Mouse (Mus musculus) liver, embryonic 14 days (tissue): ENCODE measurements around the gene Pls1. TPM values are rescaled to one million over a fixed set of nuclear protein-coding genes. Genes with fewer than 3 reads are reported as not detected.

Experiments used
- polyA plus RNA-seq: library from polyadenylated mRNA; depleted of rRNA; stranded (reverse); fragments of >200 nt; gene quantifications from 2 replicates; pipeline ENCODE4 v1.2.3, GENCODE M21; 2012; rRNA removed

Pls1 gene
- polyA plus RNA-seq = 3.0 and 4.2 TPM in 2 replicates

DNA sequence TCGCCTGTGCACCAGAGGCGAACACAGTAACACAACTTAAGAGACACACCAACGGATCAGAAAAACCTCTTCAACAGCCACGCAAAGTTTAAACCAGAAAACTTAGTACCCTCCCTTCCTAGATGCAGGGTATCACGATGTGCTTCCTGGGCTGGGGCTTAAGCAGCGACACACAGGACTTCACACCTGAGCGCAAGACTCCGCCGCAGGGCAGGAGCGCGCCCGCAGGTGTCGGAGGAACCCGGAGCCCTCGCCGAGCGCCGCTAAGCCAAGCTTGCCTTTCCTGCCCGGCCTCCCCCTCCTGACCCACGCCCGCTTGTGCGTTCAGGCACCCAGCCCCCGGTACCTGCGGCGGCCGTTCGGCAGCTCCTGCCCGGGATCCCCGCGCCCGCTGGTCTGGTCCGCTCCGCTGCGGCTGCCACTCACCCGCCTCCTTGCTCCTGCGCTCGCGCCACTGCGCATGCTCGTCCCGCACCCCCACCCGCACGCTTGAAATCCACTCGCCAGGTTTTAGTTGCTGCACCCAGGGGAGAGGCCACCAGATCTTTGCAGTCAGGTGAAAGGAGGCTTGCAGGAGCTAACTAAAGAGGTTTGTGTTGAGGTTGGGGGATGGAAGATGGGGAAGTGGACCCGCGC, at the start of gene Pls1:
TSS of gene Pls1 (minus strand) at position 487 of the 636 bp plus-strand sequence.

DNA sequence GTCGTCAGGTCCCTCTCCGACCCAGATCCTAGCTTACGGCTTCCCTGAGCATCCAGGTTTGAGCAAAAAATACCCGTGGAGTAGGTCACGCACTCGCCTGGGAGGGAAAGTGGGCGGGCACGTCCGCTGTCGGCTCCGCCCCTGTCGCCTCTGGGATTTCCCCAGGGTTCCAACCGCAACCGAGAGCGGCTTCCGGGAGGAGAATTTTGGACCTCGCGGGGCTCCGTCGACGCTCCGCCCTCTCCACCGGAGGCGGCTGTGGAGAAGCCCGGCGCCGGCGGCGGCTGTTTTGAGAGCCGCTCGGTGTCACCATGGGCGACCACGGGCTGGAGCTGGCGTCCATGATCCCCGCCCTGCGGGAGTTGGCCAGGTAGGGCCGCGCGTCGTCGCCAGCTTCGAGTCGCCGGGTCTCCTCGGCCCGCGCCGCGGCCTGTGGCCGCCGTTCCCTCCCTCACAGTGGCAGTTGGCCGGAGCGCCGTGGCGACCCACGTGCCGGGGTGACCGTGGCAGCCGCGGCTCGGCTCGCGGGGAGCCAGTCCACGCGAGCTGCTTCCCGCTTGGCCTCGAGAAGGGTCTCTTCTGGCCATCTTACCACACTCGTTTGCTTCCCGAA, 12.4 kb upstream of the Pls1 start, which contains the start of gene Atr:
TSS of gene Atr (plus strand) at position 184 of the 613 bp plus-strand sequence.

DNA sequence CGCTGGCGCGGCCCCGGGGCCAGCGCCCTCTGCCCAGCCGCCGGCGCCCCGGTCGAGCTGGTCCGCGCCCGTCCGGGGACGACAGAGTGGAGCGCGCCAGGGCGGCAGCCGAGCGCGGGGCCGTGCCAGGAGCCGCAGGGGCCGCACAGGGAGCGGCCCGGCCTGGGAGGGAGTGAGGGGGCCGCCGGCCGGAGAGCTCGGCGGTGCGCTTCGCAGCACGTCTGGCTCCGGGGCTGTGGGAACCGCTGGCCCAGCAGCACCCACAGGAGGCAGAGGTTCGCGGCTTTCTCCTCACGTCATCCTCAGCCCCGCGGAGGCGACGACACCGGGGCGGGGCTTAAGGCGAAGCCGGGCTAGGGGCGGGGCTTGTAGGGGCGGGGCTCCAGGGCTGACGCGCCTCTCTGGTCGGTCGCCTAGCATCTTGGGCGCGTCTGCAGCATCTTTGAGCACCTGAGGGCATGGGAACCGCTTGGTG, 95.0 kb downstream of the Pls1 start, which contains the start of gene Trpc1:
TSS of gene Trpc1 (minus strand) at position 339 of the 475 bp plus-strand sequence.

Other genes with a start within 250 kb of the Pls1 start
- gene Pcolce2, start 207.7 kb downstream of the Pls1 start, polyA plus RNA-seq = 1.1 and 1.3 TPM in 2 replicates
- 0.59 TPM in 2 replicates for gene Trpc1, start 94.9 kb downstream of the Pls1 start, polyA plus RNA-seq
- 4.0 and 4.6 TPM in 2 replicates for gene Atr, start 12.3 kb upstream of the Pls1 start, polyA plus RNA-seq
- gene Xrn1, start 109.4 kb upstream of the Pls1 start, polyA plus RNA-seq = 3.5 and 3.8 TPM in 2 replicates